Mouse (Mus musculus) brain, embryonic 14.5 days (tissue): ENCODE results near the gene Wwc2.

Experiments
- CTCF ChIP-seq: fragments of 200-500 bp; IDR thresholded peaks from 2 replicates; pipeline ENCODE4 v1.5.1; 2012; ENCODE audit warnings: inconsistent platforms, mild to moderate bottlenecking, moderate library complexity, borderline replicate concordance; ENCODE audit not compliant: insufficient read depth, insufficient read length; ENCODE audit errors: extremely low read depth
- POLR2A ChIP-seq: fragments of 200-500 bp; IDR thresholded peaks from 2 replicates; pipeline ENCODE4 v1.6.1; 2012; ENCODE audit warnings: mild to moderate bottlenecking, inconsistent platforms, borderline replicate concordance; ENCODE audit not compliant: poor library complexity, insufficient read depth, insufficient read length, severe bottlenecking; ENCODE audit errors: extremely low read depth

GRCm38 (mm10) chr8:47914161-47914560 lies 76.6 kb downstream of the Wwc2 start:
- no peak for TF ChIP-seq CTCF
- TF ChIP-seq POLR2A, result no peak
